Mouse (Mus musculus): ENCODE results near the gene Apaf1. TPM values are rescaled to one million over a fixed set of nuclear protein-coding genes. Genes with fewer than 3 reads are reported as not detected.

Apaf1 gene
- polyA plus RNA-seq, 1 experiment, result 56.7 TPM

DNA sequence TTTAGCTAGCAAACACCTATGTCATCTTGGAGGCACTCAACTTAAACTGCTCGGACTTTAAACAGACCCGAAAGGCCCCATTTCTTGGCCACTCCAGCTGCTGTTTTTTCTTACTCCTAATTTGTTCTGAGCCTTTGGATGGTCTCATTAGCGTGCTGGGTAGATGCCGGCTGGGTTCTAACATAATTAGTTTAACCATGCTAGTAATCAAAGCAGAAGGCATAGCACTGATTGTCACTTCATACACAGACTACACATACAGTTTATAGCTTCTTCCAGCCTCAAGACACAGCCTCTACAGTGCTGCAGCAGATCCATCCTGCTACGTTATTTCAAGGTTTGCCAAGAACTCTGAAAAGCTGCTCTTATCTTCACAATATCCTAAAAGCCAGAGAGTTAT, 88.7 kb downstream of the Apaf1 start:
- H3K4me3 ChIP-seq (ENCODE audit: insufficient read depth, low read length), result no peak overlapping the region
- no peak overlapping the region for H3K27ac ChIP-seq (ENCODE audit: insufficient read depth, low read depth, low read length)
- H3K4me1 ChIP-seq (ENCODE audit: control insufficient read depth, insufficient read depth, low read length), result no peaks in the 10 kb centered on the region
- TF ChIP-seq CTCF (IDR thresholded peaks at IDR 0.05; ENCODE audit: low read depth, low read length) (no peak), POLR2A (IDR thresholded peaks at IDR 0.05; ENCODE audit: borderline replicate concordance, low read depth, low read length) (no peak)

DNA sequence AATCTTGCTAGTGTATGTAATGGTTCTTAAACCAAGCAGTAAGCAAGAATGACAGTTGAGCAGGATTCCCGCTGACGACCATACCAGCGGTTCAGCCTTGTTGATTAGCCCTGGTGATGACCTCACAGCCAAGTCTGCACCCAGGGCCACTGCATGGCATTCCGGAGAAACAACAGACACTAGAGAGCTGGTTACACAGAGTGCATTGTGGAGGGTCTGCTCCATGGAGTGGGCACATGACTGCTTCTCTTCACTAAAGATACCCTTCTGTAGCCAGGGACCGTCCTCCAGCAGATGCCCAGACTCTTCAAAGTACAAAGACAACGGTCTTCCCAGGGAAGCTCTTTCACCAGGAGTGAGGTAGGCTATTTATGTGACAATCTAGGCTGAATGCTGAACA, 90.3 kb downstream of the Apaf1 start:
- TF ChIP-seq POLR2A (IDR thresholded peaks at IDR 0.05; ENCODE audit: borderline replicate concordance, low read depth, low read length) (no peak), CTCF (IDR thresholded peaks at IDR 0.05; ENCODE audit: low read depth, low read length) (no peak)
- H3K4me1 ChIP-seq (ENCODE audit: control insufficient read depth, insufficient read depth, low read length), result no peaks in the 10 kb centered on the region
- H3K4me3 ChIP-seq (ENCODE audit: insufficient read depth, low read length), result no peak overlapping the region
- H3K27ac ChIP-seq (ENCODE audit: insufficient read depth, low read depth, low read length), result no peak overlapping the region

DNA sequence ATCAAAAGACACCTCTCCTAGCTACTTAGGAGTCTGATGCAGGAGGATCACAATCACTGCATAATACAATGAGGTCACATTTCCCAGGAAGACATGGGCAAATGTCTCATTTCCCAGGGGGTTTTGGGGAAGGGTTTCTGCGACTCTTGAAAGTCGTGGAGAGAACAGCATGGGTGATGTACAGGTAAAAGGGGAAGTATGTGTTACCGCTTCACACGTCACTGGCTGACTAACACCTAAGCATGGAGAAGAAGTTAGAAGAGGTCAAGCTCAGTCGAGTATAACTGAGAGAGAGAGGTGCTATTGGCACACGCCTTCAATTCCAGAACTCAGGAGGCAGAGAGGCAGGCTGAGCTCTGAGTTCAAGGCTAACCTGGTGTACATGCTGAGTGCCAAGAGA, 92.2 kb downstream of the Apaf1 start:
- H3K27ac ChIP-seq (ENCODE audit: insufficient read depth, low read depth, low read length), result no peak overlapping the region
- no peaks in the 10 kb centered on the region for H3K4me1 ChIP-seq (ENCODE audit: control insufficient read depth, insufficient read depth, low read length)
- H3K4me3 ChIP-seq (ENCODE audit: insufficient read depth, low read length), result no peak overlapping the region
- TF ChIP-seq CTCF (IDR thresholded peaks at IDR 0.05; ENCODE audit: low read depth, low read length) (no peak), POLR2A (IDR thresholded peaks at IDR 0.05; ENCODE audit: borderline replicate concordance, low read depth, low read length) (no peak)

DNA sequence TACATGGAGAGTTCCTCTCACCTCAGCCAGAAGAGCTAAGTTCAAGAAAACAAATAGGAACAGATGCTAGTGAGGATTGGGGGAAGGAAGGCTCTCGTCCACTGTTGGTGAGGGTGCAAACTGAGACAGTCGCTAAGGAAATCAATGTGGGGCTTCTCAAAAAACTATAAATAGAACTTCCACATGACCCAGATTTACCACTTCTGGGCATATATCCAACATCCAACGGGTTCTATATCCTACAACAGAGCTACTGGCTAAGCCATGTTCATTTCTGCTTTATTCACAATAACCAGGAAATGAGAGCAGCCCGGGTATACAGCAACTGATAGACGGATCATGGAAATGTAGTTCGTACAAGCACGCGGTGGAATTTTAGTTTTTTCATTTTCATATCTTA, 99.5 kb downstream of the Apaf1 start:
- Histone ChIP-seq H3K4me1 (ENCODE audit: control insufficient read depth, insufficient read depth, low read length) (peaks cover 36% of the 10 kb centered on the region), H3K4me3 (ENCODE audit: insufficient read depth, low read length) (no peak overlapping the region), H3K27ac (ENCODE audit: insufficient read depth, low read depth, low read length) (peak overlapping the region; percentile 97)
- TF ChIP-seq CTCF (IDR thresholded peaks at IDR 0.05; ENCODE audit: low read depth, low read length) (no peak), POLR2A (IDR thresholded peaks at IDR 0.05; ENCODE audit: borderline replicate concordance, low read depth, low read length) (no peak)

DNA sequence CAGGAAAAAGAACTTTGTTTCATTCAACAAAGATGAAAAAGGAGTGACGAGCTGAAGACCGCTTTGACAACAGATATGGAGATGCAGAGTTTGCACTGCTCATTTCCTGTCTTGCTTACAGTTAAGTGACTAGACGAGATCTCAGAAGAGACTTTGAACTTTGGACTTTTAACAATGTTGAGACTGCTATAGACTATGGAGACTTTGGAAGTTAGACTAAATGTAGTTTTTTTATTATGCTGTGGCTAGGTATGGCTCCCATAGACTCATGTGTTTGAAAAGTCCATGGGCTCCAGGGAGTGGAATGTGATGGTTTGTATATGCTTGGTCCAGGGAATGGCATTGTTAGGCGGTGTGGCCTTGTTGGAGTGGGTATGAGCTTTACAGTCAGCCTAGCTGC, 100.8 kb downstream of the Apaf1 start:
- Histone ChIP-seq H3K4me3 (ENCODE audit: insufficient read depth, low read length) (no peak overlapping the region), H3K27ac (ENCODE audit: insufficient read depth, low read depth, low read length) (no peak overlapping the region), H3K4me1 (ENCODE audit: control insufficient read depth, insufficient read depth, low read length) (peaks cover 36% of the 10 kb centered on the region)
- no peak for TF ChIP-seq POLR2A (IDR thresholded peaks at IDR 0.05; ENCODE audit: borderline replicate concordance, low read depth, low read length)
- no peak for TF ChIP-seq CTCF (IDR thresholded peaks at IDR 0.05; ENCODE audit: low read depth, low read length)

DNA sequence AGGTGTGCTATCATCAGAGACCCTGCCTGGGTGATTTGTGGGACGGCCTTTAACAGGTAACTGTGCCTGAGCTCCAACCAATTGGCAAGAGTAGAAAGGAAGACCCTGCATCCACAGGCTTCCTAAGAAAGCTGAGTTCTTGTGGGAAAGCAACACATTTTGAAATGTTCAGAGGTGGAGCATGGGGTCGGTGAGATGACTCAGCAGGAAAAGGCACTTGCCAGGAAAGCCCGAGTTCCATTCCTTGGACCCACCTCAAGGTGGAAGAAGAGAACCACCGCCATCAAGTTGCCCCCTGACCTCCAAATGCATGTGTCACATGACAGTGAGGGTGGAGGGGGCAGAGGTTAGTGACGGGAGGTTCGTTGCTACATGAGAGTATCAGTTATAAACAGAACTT, 108.1 kb downstream of the Apaf1 start:
- Histone ChIP-seq H3K4me1 (ENCODE audit: control insufficient read depth, insufficient read depth, low read length) (peaks cover 4% of the 10 kb centered on the region; the same call in 1 of the 2 replicates), H3K27ac (ENCODE audit: insufficient read depth, low read depth, low read length) (no peak overlapping the region), H3K4me3 (ENCODE audit: insufficient read depth, low read length) (no peak overlapping the region)
- TF ChIP-seq CTCF (IDR thresholded peaks at IDR 0.05; ENCODE audit: low read depth, low read length), result no peak
- TF ChIP-seq POLR2A (IDR thresholded peaks at IDR 0.05; ENCODE audit: borderline replicate concordance, low read depth, low read length), result no peak

DNA sequence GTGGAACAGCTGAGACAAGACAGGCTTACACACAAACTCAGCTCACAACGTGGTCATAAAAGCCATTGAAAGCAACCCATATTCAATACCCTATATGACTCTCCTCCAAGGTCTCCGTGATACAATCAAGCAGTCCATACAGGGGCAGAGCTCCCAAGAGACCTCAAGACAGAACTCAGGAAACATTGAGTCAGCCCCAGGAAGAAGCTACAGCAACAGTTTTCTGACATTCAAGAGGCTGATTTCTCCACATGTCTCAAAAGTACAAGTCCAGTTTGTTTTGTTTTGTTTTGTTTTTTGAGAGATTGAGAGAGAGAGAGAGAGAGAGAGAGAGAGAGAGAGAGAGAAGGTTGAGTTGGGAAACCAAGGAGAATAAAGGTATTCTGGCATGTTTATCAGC, 108.5 kb downstream of the Apaf1 start:
- peaks cover 4% of the 10 kb centered on the region; the same call in 1 of the 2 replicates for H3K4me1 ChIP-seq (ENCODE audit: control insufficient read depth, insufficient read depth, low read length)
- no peak overlapping the region for H3K4me3 ChIP-seq (ENCODE audit: insufficient read depth, low read length)
- H3K27ac ChIP-seq (ENCODE audit: insufficient read depth, low read depth, low read length), result no peak overlapping the region
- TF ChIP-seq POLR2A (IDR thresholded peaks at IDR 0.05; ENCODE audit: borderline replicate concordance, low read depth, low read length), result no peak
- TF ChIP-seq CTCF (IDR thresholded peaks at IDR 0.05; ENCODE audit: low read depth, low read length), result no peak

DNA sequence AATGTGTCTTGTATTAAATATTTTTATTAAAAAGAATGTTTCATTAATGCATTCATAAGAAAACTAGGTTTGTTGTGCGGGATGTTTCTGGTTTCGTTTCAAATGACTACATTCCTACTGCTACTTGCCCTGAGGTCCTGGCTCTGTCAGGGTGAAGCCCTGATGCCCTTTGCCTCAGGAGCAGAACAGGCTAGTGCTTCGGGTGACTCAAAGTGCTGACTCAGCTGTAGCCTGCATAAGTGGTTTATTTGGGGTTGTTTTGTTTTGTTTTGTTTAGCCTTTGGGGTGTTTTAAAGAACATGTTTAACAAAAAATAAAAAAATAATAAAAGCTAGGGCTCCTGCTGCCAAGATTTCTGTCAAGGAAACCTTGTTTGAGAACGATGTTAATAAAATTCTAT, 112.0 kb downstream of the Apaf1 start:
- H3K27ac ChIP-seq (ENCODE audit: insufficient read depth, low read depth, low read length), result no peak overlapping the region
- H3K4me3 ChIP-seq (ENCODE audit: insufficient read depth, low read length), result no peak overlapping the region
- TF ChIP-seq CTCF (IDR thresholded peaks at IDR 0.05; ENCODE audit: low read depth, low read length) (no peak), POLR2A (IDR thresholded peaks at IDR 0.05; ENCODE audit: borderline replicate concordance, low read depth, low read length) (no peak)
- peaks cover 4% of the 10 kb centered on the region; the same call in 1 of the 2 replicates for H3K4me1 ChIP-seq (ENCODE audit: control insufficient read depth, insufficient read depth, low read length)

DNA sequence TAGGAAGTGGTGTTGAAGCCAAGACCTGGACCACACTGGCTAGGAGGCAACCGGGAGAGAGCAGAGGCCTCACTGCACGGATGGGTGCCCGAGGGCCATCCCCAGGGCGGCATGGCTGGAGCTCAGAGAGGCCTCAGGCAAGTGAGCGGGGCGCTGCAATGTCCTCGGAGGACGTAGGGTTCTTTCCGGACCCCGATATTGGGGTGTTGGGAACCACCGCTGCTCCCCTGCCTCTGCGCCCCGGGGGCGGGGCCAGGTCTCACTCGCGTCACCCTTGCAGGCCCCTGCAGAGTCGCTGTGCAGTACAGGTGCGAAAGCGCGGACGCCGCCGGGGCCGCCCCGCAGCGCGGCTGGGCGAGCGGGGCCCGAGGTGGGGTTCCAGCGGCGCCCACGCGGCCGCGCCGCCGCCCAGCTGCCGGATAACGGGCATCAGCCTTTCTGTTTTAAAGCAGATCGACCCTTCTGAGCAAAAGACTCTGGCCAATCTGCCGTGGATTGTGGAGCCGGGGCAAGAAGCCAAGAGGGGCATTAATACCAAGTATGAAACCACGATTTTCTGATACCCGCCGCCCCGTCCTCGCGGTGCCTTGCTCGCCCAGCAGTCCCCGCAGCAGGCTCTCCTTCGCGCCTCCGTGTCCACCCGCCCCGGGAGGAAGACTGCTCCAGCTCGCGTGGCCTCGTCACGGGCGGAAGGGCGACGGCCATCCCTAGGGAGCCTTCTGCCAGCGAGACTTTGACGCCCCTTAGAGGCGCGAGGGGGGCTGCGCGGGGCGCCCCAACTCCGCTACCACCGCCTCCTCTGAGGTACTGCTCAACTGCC, 113.0 kb downstream of the Apaf1 start:
- peaks cover 4% of the 10 kb centered on the region; the same call in 1 of the 2 replicates for H3K4me1 ChIP-seq (ENCODE audit: control insufficient read depth, insufficient read depth, low read length)
- peak overlapping the region; percentile 52 for H3K4me3 ChIP-seq (ENCODE audit: insufficient read depth, low read length)
- no peak overlapping the region for H3K27ac ChIP-seq (ENCODE audit: insufficient read depth, low read depth, low read length)
- no peak for TF ChIP-seq POLR2A (IDR thresholded peaks at IDR 0.05; ENCODE audit: borderline replicate concordance, low read depth, low read length)
- no peak for TF ChIP-seq CTCF (IDR thresholded peaks at IDR 0.05; ENCODE audit: low read depth, low read length)

DNA sequence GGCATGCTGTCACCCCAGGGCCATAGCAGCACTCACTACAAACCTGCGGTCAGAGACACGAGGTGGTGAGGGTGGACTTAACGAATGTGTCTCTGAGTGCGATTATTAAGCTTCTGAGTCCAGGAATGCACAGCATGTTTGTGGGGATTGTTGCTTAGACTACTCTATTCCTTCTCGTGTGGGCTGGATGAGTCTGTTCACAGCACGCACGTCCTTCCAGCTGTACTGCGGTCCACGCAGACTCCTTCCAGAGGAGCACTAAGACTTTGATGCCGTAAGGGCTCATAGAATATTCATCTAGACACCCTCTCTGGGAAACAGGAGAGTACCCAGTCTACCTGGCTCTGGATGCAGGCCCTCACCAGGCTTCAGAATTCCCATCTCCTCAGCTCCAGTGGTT, 114.3 kb downstream of the Apaf1 start:
- Histone ChIP-seq H3K4me1 (ENCODE audit: control insufficient read depth, insufficient read depth, low read length) (peaks cover 4% of the 10 kb centered on the region; the same call in 1 of the 2 replicates), H3K27ac (ENCODE audit: insufficient read depth, low read depth, low read length) (no peak overlapping the region), H3K4me3 (ENCODE audit: insufficient read depth, low read length) (no peak overlapping the region)
- TF ChIP-seq POLR2A (IDR thresholded peaks at IDR 0.05; ENCODE audit: borderline replicate concordance, low read depth, low read length) (no peak), CTCF (IDR thresholded peaks at IDR 0.05; ENCODE audit: low read depth, low read length) (no peak)
